Mouse (Mus musculus) skeletal muscle tissue, adult 2 months (tissue): Measurements from ENCODE around the gene Faap100.
"Not testable (repeated sequence)": the region's sequence is repeated elsewhere in the genome, so short reads cannot be mapped to it uniquely, and the experiment has no call there.

Source experiments
- DNase-seq: peaks from one replicate; pipeline ENCODE4 v3.0.0-alpha.2; 2012; ENCODE audit warnings: low read depth, low spot score

Gene Faap100

DNA sequence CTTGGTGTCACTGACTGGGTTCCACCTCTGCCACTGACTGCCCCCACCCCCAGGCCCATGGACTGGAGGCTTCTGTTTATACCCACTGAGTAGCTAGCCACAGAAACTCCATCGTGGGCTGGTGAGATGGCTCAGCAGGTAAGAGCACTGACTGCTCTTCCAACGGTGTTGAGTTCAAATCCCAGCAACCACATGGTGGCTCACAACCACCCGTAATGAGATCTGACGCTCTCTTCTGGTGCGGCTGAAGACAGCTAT is 26.5 kb downstream of the Faap100 start:
- DNase-seq: not testable (repeated sequence)

DNA sequence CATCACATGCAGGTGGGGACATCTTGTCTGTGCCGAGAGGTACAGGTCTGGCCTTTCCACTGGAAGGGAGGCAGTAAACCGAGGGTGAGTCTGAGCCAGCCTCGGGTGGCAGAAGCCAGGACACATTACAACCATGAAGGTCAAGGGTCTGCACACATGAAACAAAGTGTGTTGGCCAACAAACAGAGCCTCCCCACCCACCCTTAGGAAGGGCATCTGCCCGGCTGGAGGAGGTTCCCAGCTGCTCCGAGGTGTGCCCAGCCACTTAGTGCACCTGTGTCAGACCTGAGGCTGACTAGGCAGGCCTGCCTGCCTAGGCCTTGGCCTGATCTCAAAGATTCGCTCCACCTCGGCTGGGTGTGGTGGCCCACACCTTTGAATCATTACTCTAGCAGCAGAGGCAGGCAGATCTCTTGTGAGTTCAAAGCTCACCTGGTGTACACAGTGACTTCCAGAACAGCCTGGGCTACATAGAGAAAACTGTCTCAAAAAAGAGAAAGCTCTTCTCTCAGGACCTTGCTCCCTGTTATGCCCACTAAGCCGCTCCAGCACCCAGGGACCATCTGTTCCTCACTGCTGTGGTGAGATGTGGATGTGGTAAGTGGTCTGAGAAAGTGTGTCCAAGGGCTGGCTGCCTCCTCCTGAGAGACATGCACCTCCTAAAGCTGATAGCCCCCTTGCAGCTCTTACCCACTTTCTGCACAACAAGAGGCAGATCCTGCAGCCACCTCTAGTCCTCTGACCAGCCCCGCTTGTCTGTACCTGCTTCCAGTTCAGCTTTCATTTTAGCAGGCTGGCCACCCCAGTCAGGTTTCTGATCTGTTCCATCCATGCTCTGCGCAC is 27.1 kb downstream of the Faap100 start:
- no peak for DNase-seq

DNA sequence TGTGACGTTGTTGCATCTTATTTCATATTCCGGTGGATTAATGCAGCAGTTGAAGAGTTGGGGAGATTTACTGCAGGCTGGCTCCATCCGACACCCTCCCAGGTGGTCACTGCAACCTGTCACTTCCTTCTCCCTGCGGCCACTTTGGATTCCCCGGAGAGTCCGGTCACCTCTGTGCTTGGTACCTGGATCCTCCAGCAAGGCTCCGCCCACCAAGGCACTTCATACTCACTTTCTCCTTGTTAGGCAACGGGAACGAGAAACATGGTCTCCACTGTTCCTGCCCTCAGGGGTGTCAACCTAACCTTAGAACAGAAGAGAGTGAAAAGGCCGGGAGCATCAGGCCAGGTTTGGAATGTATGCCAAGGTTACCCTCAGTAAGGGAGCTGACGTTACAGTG is 27.9 kb downstream of the Faap100 start:
- DNase-seq: peak; percentile 55

DNA sequence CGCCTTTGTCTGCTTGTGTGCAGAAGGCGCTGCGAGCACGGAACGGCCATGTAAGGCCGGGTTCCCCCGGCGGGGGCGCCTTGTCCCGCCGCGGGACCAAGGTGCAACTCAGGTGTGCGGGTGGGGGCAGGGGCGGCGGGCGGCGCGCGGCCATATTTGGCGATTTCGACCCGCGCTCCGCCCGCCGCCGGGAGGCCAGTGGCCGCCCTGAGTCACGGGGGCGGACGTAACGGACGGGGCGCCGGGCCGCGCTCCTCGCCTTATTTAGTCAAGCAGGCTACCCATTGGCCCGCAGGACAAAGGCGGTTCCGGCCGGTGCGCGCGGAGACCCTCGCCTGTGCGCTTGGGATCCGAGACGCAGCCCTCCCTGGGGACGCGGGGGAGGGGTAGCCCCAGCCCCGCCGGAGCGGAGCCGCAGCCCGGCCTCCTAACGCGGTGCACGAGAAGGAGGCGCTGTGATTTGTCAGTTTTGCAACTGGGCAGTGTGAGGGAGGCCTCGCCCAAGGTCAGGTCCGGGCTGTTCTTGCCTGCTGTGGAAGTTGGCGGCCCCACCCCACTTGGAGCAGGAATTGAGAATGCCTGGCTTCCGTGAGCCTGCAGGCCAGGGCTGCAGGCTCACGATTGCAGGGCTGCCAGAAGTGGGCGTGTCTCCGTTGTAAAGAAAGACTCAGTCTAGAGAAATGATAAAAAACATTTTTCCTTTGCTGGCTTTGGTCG is 28.4 kb downstream of the Faap100 start:
- peak; percentile 97 for DNase-seq

DNA sequence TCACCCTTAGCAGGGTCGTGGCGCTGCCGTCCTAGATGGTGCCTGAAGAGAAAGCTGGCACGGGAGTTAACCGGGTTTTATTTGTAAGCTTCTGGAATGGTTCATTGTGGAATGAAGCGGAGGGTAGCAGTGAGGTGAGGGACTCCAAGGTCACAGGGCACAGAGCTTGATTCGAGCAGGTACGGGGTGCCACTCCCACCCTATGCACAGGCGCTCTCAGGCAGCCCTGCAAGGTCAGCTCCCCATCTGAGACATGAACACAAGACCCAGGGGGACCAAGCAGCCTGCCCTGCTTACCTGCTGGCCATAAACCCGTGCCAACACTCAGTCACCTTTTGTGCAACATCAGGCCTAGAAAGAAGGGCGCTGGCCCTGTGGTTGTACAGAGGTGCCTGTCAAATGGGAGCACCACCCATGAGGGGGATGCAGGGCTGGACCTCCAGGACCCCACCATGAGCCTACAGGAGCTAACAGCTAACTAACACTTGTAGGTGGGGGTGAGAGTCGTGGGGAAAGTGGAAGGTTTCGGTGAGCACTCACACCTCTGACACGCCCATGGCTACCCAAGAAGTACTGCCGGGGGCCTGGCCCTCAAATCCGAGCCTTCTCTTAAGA is 29.1 kb downstream of the Faap100 start:
- DNase-seq: peak; percentile 73

DNA sequence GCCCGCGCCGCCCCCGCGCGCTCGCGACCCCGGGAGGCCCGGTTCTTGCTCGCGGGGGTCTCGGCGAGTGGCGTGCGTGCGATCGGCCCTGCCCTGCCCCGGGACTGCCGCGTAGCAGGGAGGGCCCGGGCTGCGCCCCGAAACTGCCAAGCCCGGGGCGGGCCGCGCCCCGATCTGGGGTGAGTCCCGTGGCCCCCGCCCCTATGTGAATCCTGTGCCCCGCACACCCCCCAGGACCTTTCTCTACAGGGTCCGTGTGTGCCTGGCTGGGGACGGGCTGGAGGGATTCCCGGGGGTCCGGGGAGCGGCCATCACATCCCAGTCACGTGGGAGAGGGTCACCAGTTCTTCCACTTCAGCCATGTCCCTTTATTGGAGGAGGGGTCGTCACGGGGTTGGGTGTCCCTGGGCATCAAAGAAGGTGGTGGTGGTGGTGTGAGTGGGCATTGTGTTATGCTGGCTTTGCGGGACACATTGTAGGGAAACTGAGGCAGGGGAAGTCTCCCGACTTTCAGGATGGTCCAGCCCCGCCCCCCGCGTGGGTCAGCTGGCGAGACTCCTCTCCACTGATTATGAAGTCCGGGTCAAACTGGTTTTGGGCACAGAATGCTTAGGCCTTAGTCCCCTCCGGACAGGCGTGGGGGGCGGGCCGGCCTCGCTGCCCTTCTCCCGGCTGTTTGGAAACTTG is 29.7 kb downstream of the Faap100 start:
- DNase-seq: peak; percentile 69

DNA sequence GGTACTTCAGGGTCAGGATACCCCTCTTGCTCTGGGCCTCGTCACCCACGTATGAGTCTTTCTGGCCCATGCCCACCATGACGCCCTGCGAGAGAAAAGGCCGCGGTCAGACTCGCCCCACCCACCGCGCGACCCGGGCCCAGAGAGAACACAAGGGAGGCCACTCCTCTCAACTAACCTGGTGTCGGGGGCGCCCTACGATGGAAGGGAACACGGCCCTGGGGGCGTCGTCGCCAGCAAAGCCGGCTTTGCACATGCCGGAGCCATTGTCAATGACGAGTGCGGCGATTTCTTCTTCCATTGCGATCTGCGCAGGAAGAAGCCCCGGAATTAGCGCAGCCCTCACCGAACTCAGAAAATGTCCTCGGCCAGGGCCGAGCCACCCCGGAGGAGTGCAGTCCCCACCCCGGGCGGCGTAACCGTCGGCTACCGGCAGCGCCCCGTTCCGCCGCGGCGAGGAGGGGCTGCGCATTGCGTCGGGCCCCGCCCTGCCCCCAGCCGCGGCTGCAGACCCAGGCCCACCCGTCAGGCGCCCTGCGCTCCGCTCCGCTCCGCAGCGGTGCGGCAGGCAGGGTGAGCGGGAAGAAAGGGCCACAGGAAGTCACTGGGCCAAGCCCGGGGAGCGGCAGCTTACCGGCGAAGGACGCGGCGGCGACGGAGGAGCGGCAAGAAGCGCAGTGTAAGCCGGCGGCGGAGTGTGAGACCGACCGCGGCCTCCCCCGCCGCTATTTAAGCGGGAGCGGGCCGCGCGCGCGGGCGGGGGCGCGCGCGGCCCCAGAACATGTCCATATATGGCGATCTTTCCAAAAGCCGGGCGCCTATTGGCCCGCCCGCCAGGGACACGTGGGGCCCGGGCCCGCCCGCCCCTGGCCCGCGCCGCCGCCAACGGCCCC is 30.5 kb downstream of the Faap100 start, which contains the start of gene Actg1:
Actg1 (minus strand) TSS at position 752 of the 893 bp plus-strand sequence.
- peak; percentile 93 for DNase-seq

DNA sequence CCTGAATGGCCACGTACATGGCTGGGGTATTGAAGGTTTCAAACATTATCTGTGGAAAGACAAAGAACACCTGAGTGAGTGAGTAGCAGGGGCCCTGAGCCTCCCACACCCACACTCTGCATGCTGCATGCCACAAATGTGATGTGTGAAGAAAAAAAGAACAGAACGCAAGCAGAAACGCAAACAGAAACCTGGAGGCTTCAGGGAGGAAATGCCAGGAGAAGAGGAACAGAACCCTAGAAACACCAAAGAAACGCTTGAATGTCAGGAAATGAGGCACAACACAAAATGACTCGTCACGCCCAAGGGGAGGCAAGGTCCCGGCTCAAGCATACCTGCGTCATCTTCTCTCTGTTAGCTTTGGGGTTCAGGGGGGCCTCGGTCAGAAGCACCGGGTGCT is 31.3 kb downstream of the Faap100 start:
- DNase-seq: no peak

DNA sequence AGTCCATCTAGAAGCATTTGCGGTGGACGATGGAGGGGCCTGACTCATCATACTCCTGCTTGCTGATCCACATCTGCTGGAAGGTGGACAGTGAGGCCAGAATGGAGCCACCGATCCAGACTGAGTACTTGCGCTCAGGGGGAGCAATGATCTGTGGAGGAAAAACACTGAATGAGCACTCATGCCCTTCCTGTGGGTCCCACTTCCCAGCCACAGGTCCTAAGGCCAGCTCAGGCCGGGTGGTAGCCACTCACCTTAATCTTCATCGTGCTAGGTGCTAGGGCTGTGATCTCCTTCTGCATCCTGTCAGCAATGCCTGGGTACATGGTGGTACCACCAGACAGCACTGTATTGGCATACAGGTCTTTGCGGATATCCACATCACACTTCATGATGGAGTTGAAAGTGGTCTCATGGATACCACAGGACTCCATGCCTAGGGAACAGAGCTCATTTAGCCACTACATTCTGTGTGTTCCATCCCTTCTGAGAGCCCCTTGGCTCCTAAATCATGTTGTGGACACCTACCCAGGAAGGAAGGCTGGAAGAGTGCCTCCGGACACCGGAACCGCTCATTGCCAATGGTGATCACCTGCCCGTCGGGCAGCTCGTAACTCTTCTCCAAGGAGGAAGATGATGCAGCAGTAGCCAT is 32.1 kb downstream of the Faap100 start:
- not testable (repeated sequence) for DNase-seq

DNA sequence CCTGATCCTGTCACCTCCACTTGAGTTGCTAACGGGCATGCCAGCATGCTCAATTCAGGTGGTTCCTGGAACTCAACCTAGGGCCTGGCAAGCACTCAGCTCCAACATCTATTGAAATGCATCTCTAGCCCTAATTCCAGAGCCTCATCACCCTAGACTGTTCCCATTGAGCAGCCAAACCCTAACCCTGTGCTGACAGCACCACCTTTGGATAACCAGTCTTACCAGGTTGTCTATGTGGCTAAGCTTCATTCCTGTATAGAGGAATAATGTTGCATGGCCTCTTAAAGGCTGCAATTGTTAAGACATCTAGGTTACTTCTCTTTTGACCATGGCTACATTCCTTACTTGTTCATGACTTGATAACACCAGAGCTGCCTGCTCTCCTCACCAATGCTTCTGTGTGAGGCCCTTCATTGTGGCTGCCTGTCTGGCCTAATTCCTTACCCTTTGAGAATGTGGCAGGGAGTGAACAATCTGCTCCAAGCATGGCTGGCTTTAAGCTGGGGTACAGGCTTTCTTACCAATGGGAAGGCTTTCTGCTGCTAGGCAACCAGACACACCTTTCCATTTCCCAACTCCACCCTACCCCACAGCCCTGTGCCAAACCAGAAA is 33.4 kb downstream of the Faap100 start:
- DNase-seq: peak; percentile 61

DNA sequence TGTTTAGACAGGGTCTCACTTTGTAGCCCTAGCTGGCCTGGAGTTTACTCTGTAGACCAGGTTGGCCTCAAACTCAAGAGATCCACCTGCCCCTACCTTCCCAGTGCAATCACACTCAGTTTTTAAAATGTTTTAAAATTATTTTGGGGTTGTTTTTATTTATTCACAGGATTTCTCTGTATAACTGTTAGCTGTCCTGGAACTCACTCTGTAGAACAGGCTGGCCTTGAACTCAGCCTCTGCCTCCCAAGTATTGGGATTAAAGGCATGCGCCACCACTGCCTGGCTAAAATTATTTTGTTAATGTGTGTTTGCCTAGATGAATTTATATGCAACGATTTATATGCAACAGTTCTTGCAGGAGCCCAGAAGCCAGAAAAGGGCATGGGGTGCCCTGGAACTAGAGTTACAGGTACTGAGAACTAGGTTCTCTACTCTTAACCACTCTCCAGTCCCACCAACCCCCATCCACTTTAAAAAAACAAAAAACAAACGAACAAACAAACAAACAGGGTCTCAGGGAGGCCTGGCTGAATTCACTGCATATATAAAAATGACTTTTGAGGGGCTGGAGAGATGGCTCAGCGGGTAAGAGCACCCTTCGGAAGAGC is 34.1 kb downstream of the Faap100 start:
- no peak for DNase-seq

DNA sequence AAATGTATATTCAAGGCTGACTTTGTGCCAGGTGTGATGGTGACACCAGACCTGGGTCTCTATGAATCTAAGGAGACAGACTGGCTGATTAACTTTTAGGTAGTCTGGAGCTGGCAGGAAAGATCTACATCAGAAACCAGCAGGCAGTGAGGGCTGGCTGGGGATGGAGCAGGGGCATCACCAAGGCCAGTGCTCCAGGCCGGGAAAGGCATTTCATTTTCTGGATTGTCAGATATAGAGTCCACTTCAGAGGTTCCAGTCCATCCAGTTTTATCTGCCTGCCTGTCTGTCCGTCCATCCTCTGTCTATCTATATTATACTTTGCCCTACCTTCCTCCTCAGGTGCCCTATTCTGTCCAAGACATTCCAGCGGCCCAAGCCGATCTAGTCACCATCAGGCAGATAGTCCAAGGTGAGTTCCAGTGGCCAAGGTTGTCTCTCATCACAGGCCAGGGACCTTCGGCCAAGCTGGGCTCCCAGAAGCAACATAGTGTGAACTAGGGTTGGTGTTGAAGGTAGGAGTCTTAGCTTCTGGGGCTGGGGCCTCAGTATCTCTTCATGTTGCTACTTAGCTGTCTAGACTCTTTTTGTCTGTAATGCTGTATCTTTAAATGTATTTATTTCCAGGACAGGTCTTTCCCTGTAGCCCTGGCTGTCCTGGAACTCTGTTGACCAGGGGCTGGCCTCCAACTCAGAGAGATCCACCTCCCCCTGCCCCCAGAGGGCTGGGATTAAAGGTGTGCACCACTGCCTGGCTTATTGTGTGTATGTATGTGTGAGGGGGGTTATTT is 34.9 kb downstream of the Faap100 start:
- no peak for DNase-seq

DNA sequence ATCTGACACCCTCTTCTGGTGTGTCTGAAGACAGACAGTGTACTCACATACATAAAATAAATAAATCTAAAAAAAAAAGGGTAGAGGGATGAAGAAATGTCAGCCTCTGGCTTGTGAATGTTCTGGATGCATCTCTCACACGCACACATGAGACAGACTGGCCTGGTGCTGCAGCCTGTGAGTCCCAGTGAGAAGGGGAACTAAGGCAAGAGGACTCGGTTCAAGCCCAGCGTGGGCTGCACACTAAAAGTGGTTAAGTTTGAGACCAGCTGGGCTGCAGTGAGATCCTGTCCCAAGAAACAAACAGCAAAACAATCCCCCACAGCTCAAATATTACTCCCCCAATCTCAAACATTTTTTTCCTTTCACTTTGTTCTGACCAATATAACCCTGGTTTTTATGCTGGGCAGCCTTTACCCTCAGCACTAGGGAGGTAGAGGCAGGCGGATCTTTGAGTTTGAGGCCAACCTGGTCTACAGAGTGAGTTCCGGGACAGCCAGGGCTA is 35.9 kb downstream of the Faap100 start:
- no peak for DNase-seq

DNA sequence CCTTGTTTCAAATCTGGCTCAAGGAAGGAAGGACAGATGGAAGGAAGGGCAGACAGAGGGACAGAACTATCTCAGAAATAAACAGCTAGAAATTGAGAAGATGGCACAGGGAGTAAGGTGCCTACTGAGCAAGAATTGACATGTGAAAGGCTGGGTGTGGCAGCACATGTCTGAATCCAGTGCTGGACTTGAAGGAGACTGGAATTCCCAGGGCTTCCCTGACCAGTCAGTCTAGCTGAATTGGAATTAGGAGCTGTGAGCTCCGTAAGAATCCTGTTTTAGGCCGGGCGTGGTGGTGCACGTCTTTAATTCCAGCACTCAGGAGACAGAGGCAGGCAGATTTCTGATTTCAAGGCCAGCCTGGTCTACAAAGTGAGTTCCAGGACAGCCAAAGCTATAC is 36.9 kb downstream of the Faap100 start:
- DNase-seq: no peak

DNA sequence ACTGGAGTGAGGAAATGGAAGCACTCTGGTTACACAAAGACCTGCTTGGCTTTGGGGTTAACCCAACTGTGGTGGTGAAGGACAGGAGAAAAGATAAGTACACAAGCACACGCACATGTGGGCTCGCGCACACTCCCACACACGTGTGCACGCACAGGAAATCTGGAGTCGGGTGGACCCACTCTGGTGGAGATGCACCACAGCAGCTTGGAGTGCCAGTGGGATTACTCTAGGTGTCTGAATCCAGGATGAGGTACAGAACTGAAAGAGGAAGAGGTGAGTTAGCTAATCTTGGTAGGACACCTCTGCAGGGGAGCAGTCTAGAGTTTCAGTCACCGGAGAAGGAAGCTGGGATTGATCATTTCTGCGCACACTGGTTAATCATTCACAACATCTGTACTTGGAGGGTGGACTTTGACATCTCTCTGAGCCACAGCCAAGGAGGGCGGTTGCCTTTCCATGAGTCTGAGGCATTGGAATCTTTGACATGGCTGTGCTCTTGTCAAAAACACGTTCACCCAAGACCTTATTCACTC is 38.5 kb downstream of the Faap100 start:
- no peak for DNase-seq

DNA sequence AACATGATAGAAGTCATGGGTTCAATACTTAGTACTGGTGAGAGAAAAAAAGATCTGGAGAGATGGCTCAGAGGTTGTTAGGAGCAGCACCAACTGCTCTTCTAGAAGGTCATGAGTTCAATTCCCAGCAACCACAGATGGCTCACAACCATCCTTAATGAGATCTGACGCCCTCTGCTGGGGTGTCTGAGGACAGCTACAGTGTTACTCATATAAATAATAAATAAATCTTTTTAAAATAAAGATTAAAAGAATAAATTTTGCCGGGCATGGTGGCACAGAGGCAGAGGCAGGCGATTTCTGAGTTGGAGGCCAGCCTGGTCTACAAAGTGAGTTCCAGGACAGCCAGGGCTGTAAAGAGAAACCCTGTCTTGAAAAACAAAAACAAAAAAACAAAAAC is 39.8 kb downstream of the Faap100 start:
- DNase-seq: no peak

DNA sequence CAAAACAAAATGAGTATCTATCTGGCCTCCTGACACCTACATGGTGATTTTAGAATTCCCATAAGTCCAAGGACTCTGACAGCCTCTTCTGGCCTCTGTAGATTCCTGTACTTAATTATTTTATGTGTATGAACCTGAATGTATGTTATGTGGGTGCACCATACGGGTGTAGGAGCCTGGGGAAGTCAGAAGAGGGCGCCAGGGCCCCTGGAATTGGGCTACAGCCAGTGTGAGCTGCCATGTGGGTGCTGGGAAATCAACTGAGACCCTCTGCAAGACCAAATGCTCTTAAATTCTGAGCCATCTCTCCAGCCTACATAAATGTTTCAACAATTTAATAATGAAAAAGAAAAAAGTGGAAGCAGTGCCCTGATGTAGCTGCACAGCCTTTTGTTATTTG is 41.1 kb downstream of the Faap100 start:
- DNase-seq: no peak

DNA sequence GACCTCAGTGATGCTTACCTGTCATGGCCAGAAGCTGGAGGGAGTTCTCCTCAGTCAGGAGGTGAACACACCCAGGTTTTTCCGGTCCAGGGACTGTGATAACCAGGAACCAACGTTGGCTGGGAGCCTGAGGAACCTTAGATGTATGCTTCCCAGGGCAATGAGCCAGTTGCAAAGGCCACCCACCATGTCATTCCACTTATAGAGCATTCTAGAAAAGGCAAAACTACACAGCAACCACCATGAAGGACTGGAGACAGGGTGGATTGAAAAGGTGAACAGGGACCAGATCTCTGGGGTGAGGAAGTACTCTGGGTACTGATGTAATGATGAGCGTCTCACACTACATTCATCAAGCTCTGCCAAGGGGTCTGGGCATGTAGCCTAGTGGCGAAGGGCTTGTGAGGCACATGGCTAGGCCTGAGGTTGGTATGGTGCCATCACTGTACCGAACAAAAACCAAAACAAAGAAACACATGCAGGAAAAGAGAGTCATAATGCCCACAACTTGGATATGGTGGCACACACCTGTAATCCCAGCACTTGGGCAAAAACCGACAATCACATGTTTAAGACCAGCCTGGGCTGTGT is 43.0 kb downstream of the Faap100 start:
- no peak for DNase-seq
